Mouse (Mus musculus) MEL (cell line): ENCODE measurements around the gene Spcs2. TPM values are rescaled to one million over a fixed set of nuclear protein-coding genes. Genes with fewer than 3 reads are reported as not detected.

Experiments
- DNase-seq: peaks from one replicate; pipeline ENCODE4 v3.0.0; 2011; ENCODE audit warnings: low read depth, low spot score
- H3K27ac ChIP-seq: 2 replicates; pipeline ENCODE4 v1.5.1; 2012; ENCODE audit warnings: low read depth, mild to moderate bottlenecking, control low read depth, low read length, moderate library complexity; ENCODE audit not compliant: control insufficient read depth
- H3K27me3 ChIP-seq, 2 experiments: fragments of 150-350 bp in 1 of 2; sonication (generic) in 1 of 2; 2 replicates each; pipeline ENCODE4 v1.6.1; 2012; ENCODE audit warnings: low read length in 2 of 2, mild to moderate bottlenecking in 2 of 2, improper control_type of control experiment in 1 of 2, moderate library complexity in 1 of 2; ENCODE audit not compliant: insufficient read depth in 2 of 2, control insufficient read depth in 1 of 2
- H3K36me3 ChIP-seq, 2 experiments: 2 replicates each; pipeline ENCODE4 v1.6.1; 2012 to 2014; ENCODE audit warnings: low read length in 2 of 2, improper control_type of control experiment in 1 of 2, inconsistent platforms in 1 of 2, mild to moderate bottlenecking in 1 of 2; ENCODE audit not compliant: insufficient read depth in 2 of 2, control insufficient read depth in 1 of 2
- H3K4me1 ChIP-seq, 2 experiments: fragments of 150-350 bp in 1 of 2; sonication (generic) in 1 of 2; 2 replicates each; pipeline ENCODE4 v1.6.1; 2012; ENCODE audit warnings: low read length in 2 of 2, improper control_type of control experiment in 1 of 2, mild to moderate bottlenecking in 1 of 2; ENCODE audit not compliant: insufficient read depth in 2 of 2, control insufficient read depth in 1 of 2
- H3K4me3 ChIP-seq, 2 experiments: fragments of 150-350 bp in 1 of 2; sonication (generic) in 1 of 2; 2 replicates each; pipeline ENCODE4 v1.5.1; 2012; ENCODE audit warnings: low read depth in 2 of 2, low read length in 2 of 2, mild to moderate bottlenecking in 2 of 2, moderate library complexity in 2 of 2, control low read depth in 1 of 2, improper control_type of control experiment in 1 of 2; ENCODE audit not compliant: control insufficient read depth in 1 of 2, insufficient read depth in 1 of 2
- H3K79me2 ChIP-seq: 2 replicates; pipeline ENCODE4 v1.6.1; 2012; ENCODE audit warnings: mild to moderate bottlenecking, low read length, moderate library complexity; ENCODE audit not compliant: control insufficient read depth, poor library complexity, insufficient read depth
- H3K9ac ChIP-seq: 2 replicates; pipeline ENCODE4 v1.6.1; 2012; ENCODE audit warnings: low read depth, mild to moderate bottlenecking, control low read depth, low read length, moderate library complexity; ENCODE audit not compliant: control insufficient read depth, poor library complexity, severe bottlenecking
- H3K9me3 ChIP-seq: fragments of 150-350 bp; sonication (generic); replicated peaks from 2 replicates; pipeline ENCODE4 v1.6.1; 2012; ENCODE audit warnings: mild to moderate bottlenecking, low read length, improper control_type of control experiment, moderate library complexity; ENCODE audit not compliant: insufficient read depth
- CHD1 ChIP-seq: IDR thresholded peaks from 2 replicates; pipeline ENCODE4 v1.6.1; 2012; ENCODE audit warnings: low read depth, mild to moderate bottlenecking, inconsistent platforms, low read length, improper control_type of control experiment
- CHD2 ChIP-seq: IDR thresholded peaks from 2 replicates; pipeline ENCODE4 v1.6.1; 2011; ENCODE audit warnings: low read length, improper control_type of control experiment
- E2F4 ChIP-seq: IDR thresholded peaks from 2 replicates; pipeline ENCODE4 v1.6.1; 2011; ENCODE audit warnings: low read depth, low read length, improper control_type of control experiment, borderline replicate concordance
- ELF1 ChIP-seq: IDR thresholded peaks from 2 replicates; pipeline ENCODE4 v1.6.1; 2014; ENCODE audit warnings: low read depth, mild to moderate bottlenecking, inconsistent platforms, low read length, improper control_type of control experiment, moderate library complexity
- EP300 ChIP-seq, 2 experiments: IDR thresholded peaks; 2 replicates each; pipeline ENCODE4 v1.6.1; 2011; ENCODE audit warnings: improper control_type of control experiment in 2 of 2, low read length in 2 of 2, low read depth in 1 of 2, mild to moderate bottlenecking in 1 of 2
- ETS1 ChIP-seq: IDR thresholded peaks from 2 replicates; pipeline ENCODE4 v1.6.1; 2012; ENCODE audit warnings: low read depth, mild to moderate bottlenecking, inconsistent platforms, low read length, improper control_type of control experiment, moderate library complexity
- HCFC1 ChIP-seq: IDR thresholded peaks from 2 replicates; pipeline ENCODE4 v1.6.1; 2012; ENCODE audit warnings: low read depth, mild to moderate bottlenecking, inconsistent platforms, low read length, improper control_type of control experiment, moderate library complexity
- MAFK ChIP-seq: IDR thresholded peaks from 2 replicates; pipeline ENCODE4 v1.6.1; 2011; ENCODE audit warnings: low read depth, mild to moderate bottlenecking, low read length, improper control_type of control experiment, borderline replicate concordance
- MEF2A ChIP-seq: IDR thresholded peaks from 2 replicates; pipeline ENCODE4 v1.6.1; 2014; ENCODE audit warnings: low read depth, mild to moderate bottlenecking, inconsistent platforms, low read length, improper control_type of control experiment; ENCODE audit not compliant: poor library complexity, insufficient replicate concordance, severe bottlenecking; ENCODE audit errors: extremely low read depth
- MXI1 ChIP-seq: IDR thresholded peaks from 2 replicates; pipeline ENCODE4 v1.6.1; 2011; ENCODE audit warnings: mild to moderate bottlenecking, low read depth, low read length, improper control_type of control experiment
- MYC ChIP-seq: IDR thresholded peaks from 2 replicates; pipeline ENCODE4 v1.6.1; 2011; ENCODE audit warnings: low read depth, mild to moderate bottlenecking, low read length, improper control_type of control experiment, moderate library complexity
- NELFE ChIP-seq: IDR thresholded peaks from 2 replicates; pipeline ENCODE4 v1.6.1; 2011; ENCODE audit warnings: low read depth, low read length, improper control_type of control experiment
- POLR2AphosphoS2 ChIP-seq: IDR thresholded peaks from 2 replicates; pipeline ENCODE4 v1.6.1; 2011; ENCODE audit warnings: low read length, improper control_type of control experiment
- RCOR1 ChIP-seq: IDR thresholded peaks from 2 replicates; pipeline ENCODE4 v1.6.1; 2012; ENCODE audit warnings: low read depth, mild to moderate bottlenecking, inconsistent platforms, low read length, improper control_type of control experiment
- SIN3A ChIP-seq: IDR thresholded peaks from 2 replicates; pipeline ENCODE4 v1.6.1; 2012; ENCODE audit warnings: low read length, improper control_type of control experiment, inconsistent platforms
- TBP ChIP-seq: IDR thresholded peaks from 2 replicates; pipeline ENCODE4 v1.8.0; 2011; ENCODE audit warnings: low read depth, low read length, improper control_type of control experiment
- UBTF ChIP-seq: IDR thresholded peaks from 2 replicates; pipeline ENCODE4 v1.6.1; 2012; ENCODE audit warnings: low read depth, mild to moderate bottlenecking, inconsistent platforms, low read length, improper control_type of control experiment, moderate library complexity, borderline replicate concordance; ENCODE audit not compliant: insufficient read depth
- ZMIZ1 ChIP-seq: IDR thresholded peaks from 2 replicates; pipeline ENCODE4 v1.6.1; 2012; ENCODE audit warnings: low read depth, mild to moderate bottlenecking, inconsistent platforms, low read length, improper control_type of control experiment, moderate library complexity
- polyA plus RNA-seq, 2 experiments: library from polyadenylated mRNA; stranded (reverse) in 1 of 2; unstranded in 1 of 2; fragments of >175 nt in 1 of 2; fragments of >200 nt in 1 of 2; gene quantifications; 2 replicates each; pipeline versions ENCODE4 v1.2.1 to v1.2.4; 2012; ENCODE audit warnings: low replicate concordance in 2 of 2, low read depth in 1 of 2; ENCODE audit not compliant: insufficient read length in 2 of 2, insufficient read depth in 1 of 2, missing spikeins in 1 of 2
- total RNA-seq: library from RNA; depleted of rRNA; stranded (reverse); fragments of 300-350 nt; gene quantifications from 2 replicates; pipeline ENCODE4 v1.2.3, GENCODE M21; 2012

The Spcs2 gene
- total and polyA plus RNA-seq, 3 experiments = 152 to 241 TPM; not detected in 1

DNA sequence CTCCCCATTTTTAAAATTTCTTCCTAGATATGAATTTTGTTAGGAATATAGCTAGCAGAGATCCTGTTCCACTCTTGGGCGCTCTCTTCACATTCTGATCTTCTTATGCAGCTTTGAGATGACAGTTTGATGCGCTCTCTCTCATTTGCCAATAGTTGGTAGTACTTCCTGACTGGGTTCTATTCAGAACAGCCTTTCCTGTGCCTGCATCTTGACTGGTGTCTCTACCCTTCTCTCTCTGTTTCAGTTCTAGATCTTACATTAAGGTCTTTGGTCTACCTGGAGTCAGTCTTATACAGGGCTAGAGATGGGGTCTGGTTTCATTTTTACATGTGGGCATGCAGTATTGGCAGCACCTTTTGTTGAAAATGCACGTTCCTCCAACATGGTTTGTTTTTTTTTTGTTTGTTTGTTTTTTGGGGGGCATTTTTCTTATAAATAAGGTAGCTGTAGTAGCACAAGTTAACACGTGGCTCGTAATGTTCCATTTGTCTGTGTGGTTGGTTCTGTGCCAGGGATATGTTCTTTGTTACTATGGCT, 28.9 kb downstream of the Spcs2 start:
- no peak overlapping the region for H3K4me3 ChIP-seq
- no peak for TF ChIP-seq MXI1
- no peak for TF ChIP-seq E2F4
- TF ChIP-seq MYC = no peak
- no peak for TF ChIP-seq TBP
- TF ChIP-seq NELFE = no peak
- TF ChIP-seq, all 39 proteins: peak for 0
- DNase-seq = no peak
- Histone ChIP-seq H3K27me3 (no peaks in the 10 kb centered on the region), H3K27ac (no peak overlapping the region), H3K79me2 (no peaks in the 10 kb centered on the region), H3K9ac (no peak overlapping the region), H3K9me3 (no peaks in the 10 kb centered on the region), H3K36me3 (peaks cover 0 to 12% of the 10 kb centered on the region in 2 experiments; a peak in 2 of 4 replicates), H3K4me1 (no peaks in the 10 kb centered on the region)

DNA sequence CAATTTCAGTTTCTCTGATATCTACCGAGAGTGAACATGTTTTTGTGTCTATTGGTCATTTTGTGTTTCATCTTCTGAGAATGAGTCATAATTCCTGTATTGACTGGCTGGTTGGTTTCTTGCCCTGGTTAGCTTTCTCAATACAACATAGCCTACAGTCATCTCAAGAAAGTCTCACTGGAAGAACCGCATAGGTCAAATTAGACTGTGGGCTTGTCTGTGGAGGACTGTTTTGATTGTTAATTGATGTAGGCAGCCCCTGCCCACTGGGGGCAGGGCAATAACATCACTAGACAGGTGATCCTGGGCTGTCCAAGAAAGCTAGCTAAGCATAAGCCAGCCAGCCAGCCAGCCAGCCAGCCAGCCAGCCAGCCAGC, 29.4 kb downstream of the Spcs2 start:
- no peaks in the 10 kb centered on the region for H3K9me3 ChIP-seq
- H3K79me2 ChIP-seq = no peaks in the 10 kb centered on the region
- no peak overlapping the region for H3K9ac ChIP-seq
- H3K4me1 ChIP-seq = peaks cover 0 to under 1% of the 10 kb centered on the region in 2 experiments; a peak in 2 of 4 replicates
- no peak for TF ChIP-seq ELF1
- TF ChIP-seq ZMIZ1 = no peak
- no peak for TF ChIP-seq MAFK
- TF ChIP-seq MXI1 = no peak
- no peak for TF ChIP-seq MEF2A
- no peak for TF ChIP-seq ETS1
- no peak for TF ChIP-seq HCFC1
- no peak for TF ChIP-seq POLR2AphosphoS2
- H3K36me3 ChIP-seq = peaks cover 0 to 12% of the 10 kb centered on the region in 2 experiments; a peak in 2 of 4 replicates
- H3K27ac ChIP-seq = no peak overlapping the region
- H3K4me3 ChIP-seq = no peak overlapping the region
- no peaks in the 10 kb centered on the region for H3K27me3 ChIP-seq
- DNase-seq = no peak

DNA sequence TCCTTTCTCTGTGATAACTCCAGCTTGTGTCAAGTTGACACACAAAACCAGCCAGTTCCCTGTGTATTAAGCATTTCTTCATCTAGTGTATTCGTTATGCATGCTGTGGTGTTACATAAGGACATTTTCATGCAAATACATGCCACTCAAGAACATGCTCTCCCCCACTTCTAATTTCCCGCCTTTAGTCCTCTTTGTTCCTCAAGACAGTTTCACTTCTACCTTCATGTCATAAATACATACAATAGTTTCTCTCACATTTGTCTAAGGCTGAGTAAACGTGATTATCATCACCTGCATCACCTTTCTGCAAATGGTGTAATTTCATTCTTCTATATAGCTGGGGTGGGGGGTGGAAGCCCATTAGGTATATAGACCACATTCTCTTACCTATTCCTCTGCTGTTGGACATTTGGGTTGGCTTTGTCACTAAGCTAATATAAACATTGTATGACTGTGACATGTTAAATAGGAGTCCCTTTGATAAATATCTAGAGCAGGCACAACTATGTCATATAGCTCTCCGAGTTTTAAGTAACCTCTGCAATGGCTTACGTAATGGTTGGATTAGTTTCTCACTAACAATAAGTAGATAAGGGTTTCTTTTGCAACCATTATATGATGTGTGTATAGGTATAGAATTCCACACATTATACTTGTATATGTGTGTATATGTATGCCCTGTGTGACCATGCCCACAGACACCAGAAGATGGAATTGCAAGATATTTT, 30.0 kb downstream of the Spcs2 start:
- no peak overlapping the region for H3K27ac ChIP-seq
- no peak overlapping the region for H3K9ac ChIP-seq
- no peak for TF ChIP-seq SIN3A
- TF ChIP-seq NELFE = no peak
- TF ChIP-seq CHD1 = no peak
- TF ChIP-seq CHD2 = no peak
- no peak for TF ChIP-seq UBTF
- TF ChIP-seq EP300 (IDR thresholded peaks at IDR 0.05; ENCODE audit: low read depth in 1 of 2, low read length in 2 of 2) = no peak
- no peak for TF ChIP-seq RCOR1
- TF ChIP-seq, all 39 proteins: peak for 0
- Histone ChIP-seq H3K27me3 (no peaks in the 10 kb centered on the region), H3K79me2 (no peaks in the 10 kb centered on the region), H3K4me3 (no peak overlapping the region), H3K36me3 (peaks cover 4 to 7% of the 10 kb centered on the region in 2 experiments; a peak in 3 of 4 replicates), H3K4me1 (peaks cover 0 to 5% of the 10 kb centered on the region in 2 experiments; a peak in 2 of 4 replicates), H3K9me3 (no peaks in the 10 kb centered on the region)
- no peak for DNase-seq
